Comparison of ENCODE assay signal across 19 mouse cellular contexts in genomic region chr3:53413959-53414358, GRCm38 (mm10). TPM values are rescaled to one million over a fixed set of nuclear protein-coding genes. Genes with fewer than 3 reads are reported as not detected.
DNase-seq lines count a peak whose midpoint lies in the region; ATAC-seq lines count a peak whose summit lies in the region.
"Had no signal": no experiment of that assay in that cellular context is flagged by ENCODE, and none has a peak within 500 bp of the region (broad histone marks: within the 10 kb centered on the region; RNA-seq: fewer than 3 reads in every experiment).

No protein-coding gene starts in this region.

- H3K4me1 ChIP-seq in kidney, embryonic 15.5 days: peaks cover 18% of the 10 kb centered on the region
- H3K4me1 ChIP-seq in stomach, embryonic 16.5 days (ENCODE audit: control insufficient read depth, insufficient read depth, low read length): no peaks in the 10 kb centered on the region
- H3K4me1 ChIP-seq: lung, embryonic 15.5 days had no signal

- H3K4me3 ChIP-seq in kidney, embryonic 15.5 days (replicated peaks): no peak overlapping the region
- no peak overlapping the region for H3K4me3 ChIP-seq in stomach, embryonic 16.5 days (replicated peaks; ENCODE audit: low read length)
- H3K4me3 ChIP-seq: embryonic facial prominence, embryonic 13.5 days; forebrain, embryonic 10.5 days; hindbrain, embryonic 15.5 days; layer of hippocampus, adult 2 months; left cerebral cortex, adult 2 months; limb, embryonic 13.5 days; lung, embryonic 15.5 days; midbrain, embryonic 12.5 days; myocyte had no signal

- H3K36me3 ChIP-seq in kidney, embryonic 15.5 days: no peaks in the 10 kb centered on the region
- H3K36me3 ChIP-seq in stomach, embryonic 16.5 days (ENCODE audit: control insufficient read depth, insufficient read depth, low read length): no peaks in the 10 kb centered on the region
- H3K36me3 ChIP-seq: embryonic facial prominence, embryonic 13.5 days; forebrain, embryonic 10.5 days; hindbrain, embryonic 15.5 days; limb, embryonic 13.5 days; lung, embryonic 15.5 days; midbrain, embryonic 12.5 days had no signal

- ATAC-seq in kidney, embryonic 15.5 days (replicated peaks; ENCODE audit: low FRiP score): no peak
- peak; percentile 68; the same call in 1 of the 2 replicates for ATAC-seq in stomach, embryonic 16.5 days (ENCODE audit: insufficient read depth, low FRiP score)
- ATAC-seq: activated CD4-positive, CD25-positive, alpha-beta regulatory T cell, adult 4 months had no signal

- H3K27me3 ChIP-seq in kidney, embryonic 15.5 days: no peaks in the 10 kb centered on the region
- no peaks in the 10 kb centered on the region for H3K27me3 ChIP-seq in stomach, embryonic 16.5 days (ENCODE audit: control insufficient read depth, insufficient read depth, low read length)
- H3K27me3 ChIP-seq: embryonic facial prominence, embryonic 13.5 days; hindbrain, embryonic 15.5 days; limb, embryonic 13.5 days; lung, embryonic 15.5 days; midbrain, embryonic 12.5 days had no signal

- no peak overlapping the region for H3K4me2 ChIP-seq in kidney, embryonic 15.5 days
- H3K4me2 ChIP-seq in stomach, embryonic 16.5 days (ENCODE audit: low read depth, low read length): no peak overlapping the region
- H3K4me2 ChIP-seq: embryonic facial prominence, embryonic 13.5 days; hindbrain, embryonic 15.5 days; limb, embryonic 13.5 days; lung, embryonic 15.5 days; midbrain, embryonic 12.5 days had no signal

- H3K9ac ChIP-seq in kidney, embryonic 15.5 days: no peak overlapping the region
- H3K9ac ChIP-seq in stomach, embryonic 16.5 days (ENCODE audit: low read length): no peak overlapping the region
- H3K9ac ChIP-seq: embryonic facial prominence, embryonic 13.5 days; hindbrain, embryonic 15.5 days; limb, embryonic 13.5 days; lung, embryonic 15.5 days; midbrain, embryonic 12.5 days had no signal

- DNase-seq in adrenal gland, postnatal 10 days: peak; percentile 4
- DNase-seq in adrenal gland, postnatal 14 days: no peak
- peak; percentile 21 for DNase-seq in kidney, adult 11 months
- DNase-seq in lung, postnatal 10 days: peak; percentile 36
- DNase-seq in lung, adult 18-20 months: no peak
- no peak for DNase-seq in frontal cortex, postnatal 10 days (ENCODE audit: low spot score in 2 of 2)
- DNase-seq: heart, postnatal 14 days had no signal

- 52% methylated on average over 3 of the region's 3 CpGs for WGBS in kidney, embryonic 15.5 days
- 34% methylated on average over 3 of the region's 3 CpGs for WGBS in stomach, embryonic 16.5 days

- no peak overlapping the region for H3K27ac ChIP-seq in kidney, embryonic 15.5 days
- H3K27ac ChIP-seq in stomach, embryonic 16.5 days (ENCODE audit: low read length): no peak overlapping the region
- H3K27ac ChIP-seq: embryonic facial prominence, embryonic 13.5 days; forebrain, embryonic 10.5 days; hindbrain, embryonic 15.5 days; layer of hippocampus, adult 2 months; left cerebral cortex, adult 2 months; limb, embryonic 13.5 days; lung, embryonic 15.5 days; midbrain, embryonic 12.5 days had no signal

- H3K9me3 ChIP-seq in kidney, embryonic 15.5 days (replicated peaks): no peaks in the 10 kb centered on the region
- no peaks in the 10 kb centered on the region for H3K9me3 ChIP-seq in stomach, embryonic 16.5 days (replicated peaks; ENCODE audit: control insufficient read depth, low read length)
- H3K9me3 ChIP-seq: embryonic facial prominence, embryonic 13.5 days; forebrain, embryonic 10.5 days; hindbrain, embryonic 15.5 days; limb, embryonic 13.5 days; lung, embryonic 15.5 days; midbrain, embryonic 12.5 days had no signal

RNA-seq across cellular contexts. Expression of gene Nhlrc3, which starts 49.2 kb away (rescaled TPM):
- 10 to 100 TPM; 11.0 to 12.4 TPM for total RNA-seq in adrenal gland, postnatal 10 days (2021)
- total RNA-seq in adrenal gland, postnatal 14 days (2021): 9.8 and 11.9 TPM in 2 replicates
- 9.3 and 9.9 TPM in 2 replicates for polyA plus RNA-seq in kidney, embryonic 15.5 days (2015; fragmentation: Nextera tagmentation; extraction: Ambion mirVana)
- polyA plus RNA-seq in stomach, embryonic 16.5 days (2015; fragmentation: Nextera tagmentation; extraction: Ambion mirVana): 11.8 and 13.4 TPM in 2 replicates

RNA-seq across cellular contexts. Expression of gene Proser1, which starts 49.5 kb away (rescaled TPM):
- total RNA-seq in adrenal gland, postnatal 10 days (2021): 10 to 100 TPM; 17.2 to 26.9 TPM
- 22.4 and 25.6 TPM in 2 replicates for total RNA-seq in adrenal gland, postnatal 14 days (2021)
- polyA plus RNA-seq in kidney, embryonic 15.5 days (2015; fragmentation: Nextera tagmentation; extraction: Ambion mirVana): 20.8 and 24.8 TPM in 2 replicates
- 13.6 and 15.8 TPM in 2 replicates for polyA plus RNA-seq in stomach, embryonic 16.5 days (2015; fragmentation: Nextera tagmentation; extraction: Ambion mirVana)

Comparison
In these comparisons a context has a peak if more than half of its experiments do, and no peak if none do; other contexts are left out.
1. DNase-seq: peak in adrenal gland, postnatal 10 days (single experiment), kidney, adult 11 months (single experiment) and lung, postnatal 10 days (single experiment); none in adrenal gland, postnatal 14 days (single experiment), lung, adult 18-20 months (0 of 2) and frontal cortex, postnatal 10 days (0 of 2).